Mouse (Mus musculus) ovary, adult 18-20 months (tissue): ENCODE results near the gene Gm9958.

Source experiments
- DNase-seq: peaks from one replicate; pipeline ENCODE4 v3.0.0; 2022; ENCODE audit warnings: low spot score, mixed read lengths

The Gm9958 gene

DNA sequence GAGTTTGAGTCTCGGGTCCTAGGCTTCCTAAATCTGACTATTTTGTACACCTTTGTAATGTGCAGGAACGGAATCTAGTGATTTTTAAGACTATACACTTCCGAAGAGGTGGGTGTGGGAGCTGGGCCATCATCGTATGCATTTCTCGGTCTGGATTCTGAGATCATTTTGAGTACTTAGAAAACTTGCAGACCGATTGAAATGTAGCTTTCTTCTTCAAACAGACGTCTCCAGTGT lies at the start of gene Gm9958:
Gene Gm9958 (plus strand): TSS at position 138 of the 237 bp plus-strand sequence.
- DNase-seq, result no peak

DNA sequence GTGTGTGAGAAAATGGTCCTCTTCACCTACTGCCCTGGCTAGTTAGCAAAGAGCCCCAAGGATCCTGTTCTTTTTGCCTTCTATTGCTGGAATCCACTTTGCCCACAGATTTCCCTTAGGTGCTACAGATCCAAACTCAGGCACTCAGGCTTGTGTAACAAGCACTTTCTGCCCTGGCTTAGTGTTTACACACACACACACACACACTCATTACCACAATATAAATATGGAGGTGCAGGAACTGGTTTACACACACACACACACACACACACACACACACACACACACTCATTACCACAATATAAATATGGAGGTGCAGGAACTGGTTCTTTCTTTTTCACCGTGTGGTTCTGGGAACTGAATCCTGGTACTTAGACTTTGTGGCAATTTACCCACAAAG lies 35.9 kb upstream of the Gm9958 start:
- no peak for DNase-seq

DNA sequence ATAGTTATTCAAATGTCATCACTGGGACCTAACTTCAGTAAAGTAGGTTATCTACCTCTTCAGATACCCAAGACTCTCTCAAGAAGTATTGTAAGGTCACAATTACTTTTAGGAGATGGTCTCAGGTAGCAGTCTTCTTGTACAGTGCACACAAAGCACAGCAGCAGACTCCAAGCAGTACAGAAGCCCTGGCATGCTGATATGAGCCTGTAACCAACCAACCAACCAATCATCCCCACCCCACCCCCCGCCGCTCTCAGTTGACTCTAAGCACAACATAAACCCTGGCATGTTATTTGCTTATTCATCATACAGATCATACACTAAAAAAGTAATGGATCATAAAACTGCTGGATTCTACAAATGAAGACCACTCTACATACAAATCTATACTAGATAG lies 34.5 kb upstream of the Gm9958 start:
- DNase-seq, result no peak

GRCm38 (mm10) chr5:90338177-90339091 lies 28.6 kb upstream of the Gm9958 start:
- no peak for DNase-seq

- DNase-seq, result peak; percentile 12
Measured at GRCm38 (mm10) chr5:90339129-90339952, 27.7 kb upstream of the Gm9958 start.

DNA sequence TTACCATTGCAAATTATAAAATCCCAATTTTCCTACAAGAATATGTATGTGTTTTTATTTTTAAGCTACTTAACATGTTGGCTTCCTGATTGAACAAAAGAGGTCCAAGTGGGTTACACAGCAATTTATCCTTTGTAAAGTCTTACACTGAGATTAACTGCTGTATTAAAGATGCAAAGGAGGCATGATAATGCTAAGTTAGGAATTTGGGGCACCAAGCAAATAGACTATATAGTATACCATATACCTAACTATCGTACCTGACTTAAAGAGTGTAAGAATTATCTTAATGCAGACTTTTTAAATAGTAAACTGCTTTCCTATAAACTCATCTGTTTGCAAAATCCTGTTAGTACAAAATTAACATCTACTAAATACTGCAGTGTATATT lies 27.1 kb upstream of the Gm9958 start:
- no peak for DNase-seq

- DNase-seq, result peak; percentile 10
Measured at GRCm38 (mm10) chr5:90340847-90341246, 26.2 kb upstream of the Gm9958 start.

DNA sequence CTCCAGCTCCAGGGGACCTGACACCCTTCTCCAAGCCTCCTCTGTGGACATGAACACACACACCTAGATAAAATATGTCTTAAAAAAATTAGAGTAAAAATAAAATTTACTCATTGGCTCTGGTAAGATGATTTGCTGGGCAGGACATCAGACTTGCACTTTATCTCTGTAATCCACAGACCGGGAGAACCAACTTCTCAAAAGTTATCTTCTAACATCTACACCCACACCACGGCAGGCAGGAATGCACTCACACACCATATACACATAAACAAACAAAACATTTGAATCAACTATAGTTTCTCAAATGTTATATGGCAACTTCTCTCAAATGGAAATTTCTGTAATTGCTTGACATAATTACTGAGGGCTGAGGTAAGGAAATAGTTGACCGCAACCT lies 20.1 kb upstream of the Gm9958 start:
- no peak for DNase-seq

GRCm38 (mm10) chr5:90353552-90354317 lies 13.3 kb upstream of the Gm9958 start:
- DNase-seq, result no peak

- no peak for DNase-seq
Measured at GRCm38 (mm10) chr5:90355824-90356223, 11.2 kb upstream of the Gm9958 start.

- peak; percentile 37 for DNase-seq
Measured at GRCm38 (mm10) chr5:90364526-90364925, 2.5 kb upstream of the Gm9958 start.

GRCm38 (mm10) chr5:90365141-90365951 lies 1.7 kb upstream of the Gm9958 start:
- peak; percentile 40 for DNase-seq

DNA sequence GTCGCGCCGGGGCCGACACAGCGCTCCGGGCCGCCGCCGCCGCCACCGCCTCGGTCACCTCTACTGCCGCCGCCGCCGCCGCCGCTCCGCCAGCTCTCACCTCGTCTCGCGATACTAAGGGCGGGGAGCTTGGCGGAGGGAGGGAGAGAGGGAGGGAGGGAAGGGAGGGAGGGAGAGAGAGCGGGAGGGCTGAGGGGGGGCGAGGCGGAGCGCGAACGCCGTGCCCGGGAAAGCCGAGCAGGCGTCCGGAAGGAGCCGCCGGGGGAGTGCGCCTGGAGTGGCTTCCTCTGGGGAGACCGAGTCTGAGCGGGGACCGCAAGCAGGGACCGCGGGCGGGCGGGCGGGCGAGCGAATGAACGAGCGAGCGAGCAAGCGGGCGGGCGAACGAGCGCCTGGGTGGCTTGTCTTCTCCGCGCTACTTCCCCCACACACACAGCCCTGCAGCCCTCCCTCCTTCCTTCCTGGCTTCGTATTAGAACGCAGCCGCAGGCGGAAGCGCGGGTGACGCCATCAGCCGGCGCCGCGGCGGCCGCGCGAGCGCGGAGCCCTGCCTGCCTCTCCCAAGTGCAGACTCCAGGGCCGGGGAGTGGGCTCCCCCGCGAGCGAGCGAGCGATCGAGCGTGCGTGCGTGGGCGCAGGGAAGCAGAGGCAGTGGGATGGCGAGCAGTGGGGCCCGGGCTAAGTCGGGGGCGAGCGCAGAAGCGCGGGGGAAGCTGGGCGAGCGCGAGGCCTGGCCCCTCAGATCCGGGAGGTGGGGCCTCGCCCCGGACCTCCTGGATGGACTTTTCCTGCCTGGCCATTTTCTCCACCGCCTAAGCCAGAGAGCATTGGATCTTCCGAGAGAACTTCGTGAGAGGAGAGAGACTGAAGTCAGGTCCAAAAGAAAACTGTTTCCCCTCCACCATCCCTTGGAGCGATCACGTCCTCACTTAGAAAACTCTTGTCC lies 610 bp upstream of the Gm9958 start, which contains the start of gene Ankrd17:
Gene Ankrd17 (minus strand): TSS at position 457 of the 946 bp plus-strand sequence.
- DNase-seq, result peak; percentile 87

DNA sequence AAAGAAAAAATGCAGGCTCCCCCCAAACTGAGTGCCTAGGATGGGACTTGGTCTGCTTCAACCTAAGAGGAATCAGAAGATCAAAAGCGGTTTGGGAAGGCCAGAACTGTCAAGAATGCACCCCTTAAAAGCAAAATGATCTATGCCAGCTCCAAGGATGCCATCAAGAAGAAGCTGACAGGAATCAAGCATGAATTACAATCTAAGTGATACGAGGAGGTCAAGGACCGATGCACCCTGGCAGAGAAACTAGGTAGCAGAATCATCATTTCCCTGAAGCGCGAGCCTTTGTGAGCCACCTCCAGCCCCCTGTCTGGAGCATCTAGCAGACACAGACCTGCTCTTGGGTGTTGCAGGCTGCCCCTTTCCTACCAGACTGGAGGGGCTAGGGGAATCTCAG lies 3.4 kb downstream of the Gm9958 start:
- DNase-seq, result no peak

- DNase-seq, result no peak
Measured at GRCm38 (mm10) chr5:90373708-90374107, 6.7 kb downstream of the Gm9958 start.

GRCm38 (mm10) chr5:90381458-90381857 lies 14.5 kb downstream of the Gm9958 start:
- no peak for DNase-seq

DNA sequence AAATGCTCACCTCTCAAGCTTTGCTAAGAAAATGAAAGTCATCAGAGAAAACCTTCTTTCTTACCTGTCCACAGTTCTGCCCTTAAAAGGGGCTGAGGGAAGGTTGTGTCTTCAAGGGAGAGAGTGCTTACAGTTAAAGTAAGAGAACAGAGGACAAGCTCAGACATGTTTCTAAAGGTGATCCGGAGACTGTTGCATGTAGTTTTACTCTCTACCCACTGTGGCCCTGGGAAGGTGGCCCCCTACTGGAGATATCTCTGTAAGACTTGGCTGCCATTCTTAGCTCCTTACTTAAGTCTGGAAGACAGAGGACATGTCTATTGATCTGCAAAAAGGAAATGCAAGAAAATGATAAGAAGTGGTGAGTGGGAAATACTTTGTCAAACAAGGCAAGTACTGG lies 16.1 kb downstream of the Gm9958 start:
- DNase-seq, result no peak

DNA sequence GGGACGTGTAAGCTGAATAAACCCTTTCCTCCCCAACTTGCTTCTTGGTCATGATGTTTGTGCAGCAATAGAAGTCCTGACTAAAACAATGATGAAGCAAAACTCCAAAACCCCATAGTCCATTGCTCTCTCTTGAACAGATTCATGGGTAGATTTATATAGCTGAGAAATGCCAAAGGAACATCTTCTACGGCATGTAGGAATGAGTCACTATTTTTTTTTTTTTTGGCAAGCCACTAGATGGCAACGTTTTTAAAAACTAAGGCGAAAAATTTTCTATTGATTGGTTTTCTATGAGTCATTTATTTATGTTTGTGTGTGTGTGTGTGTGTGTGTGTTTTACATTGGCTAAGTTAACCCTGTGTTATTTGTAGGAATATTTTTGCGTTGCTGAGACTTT lies 26.8 kb downstream of the Gm9958 start:
- no peak for DNase-seq

GRCm38 (mm10) chr5:90394322-90394721 lies 27.3 kb downstream of the Gm9958 start:
- DNase-seq, result no peak

GRCm38 (mm10) chr5:90396817-90397216 lies 29.8 kb downstream of the Gm9958 start:
- DNase-seq, result no peak
